Mouse (Mus musculus): ENCODE measurements around the gene Slc35f3. TPM values are rescaled to one million over a fixed set of nuclear protein-coding genes. Genes with fewer than 3 reads are reported as not detected.

Slc35f3 gene
- under 1 TPM in 1 of 4 experiments, not detected in 3; 0.31 TPM for total RNA-seq (2022)

- no peak for DNase-seq (ENCODE audit: low spot score in 2 of 2)
These were observed at the start of gene Slc35f3 for GRCm38 (mm10) chr8:126298296-126299093. Slc35f3 (plus strand) TSS chr8:126298558.

GRCm38 (mm10) chr8:126250486-126250885, 47.9 kb upstream of the Slc35f3 start:
- DNase-seq (ENCODE audit: low spot score in 2 of 2): no peak

GRCm38 (mm10) chr8:126256585-126257391, 41.6 kb upstream of the Slc35f3 start:
- DNase-seq (ENCODE audit: low spot score in 2 of 2): no peak

GRCm38 (mm10) chr8:126257392-126257681, 41.0 kb upstream of the Slc35f3 start:
- DNase-seq (ENCODE audit: low spot score in 2 of 2): no peak

- peak in 1 of 2 experiments; percentile 8 for DNase-seq (ENCODE audit: low spot score in 2 of 2)
These were observed 40.1 kb upstream of the Slc35f3 start for GRCm38 (mm10) chr8:126258175-126258781.

- DNase-seq (ENCODE audit: low spot score in 2 of 2): no peak
These were observed 33.2 kb upstream of the Slc35f3 start for GRCm38 (mm10) chr8:126265186-126265585.

GRCm38 (mm10) chr8:126267118-126267517, 31.2 kb upstream of the Slc35f3 start:
- DNase-seq (ENCODE audit: low spot score in 2 of 2): no peak

GRCm38 (mm10) chr8:126269733-126270132, 28.6 kb upstream of the Slc35f3 start:
- DNase-seq (ENCODE audit: low spot score in 2 of 2): no peak

- no peak for DNase-seq (ENCODE audit: low spot score in 2 of 2)
These were observed 25.9 kb upstream of the Slc35f3 start for GRCm38 (mm10) chr8:126272445-126272844.

GRCm38 (mm10) chr8:126273066-126273465, 25.3 kb upstream of the Slc35f3 start:
- DNase-seq (ENCODE audit: low spot score in 2 of 2): no peak

GRCm38 (mm10) chr8:126274866-126275360, 23.4 kb upstream of the Slc35f3 start:
- no peak for DNase-seq (ENCODE audit: low spot score in 2 of 2)

- DNase-seq (ENCODE audit: low spot score in 2 of 2): no peak
These were observed 22.5 kb upstream of the Slc35f3 start for GRCm38 (mm10) chr8:126275886-126276285.

GRCm38 (mm10) chr8:126291951-126292350, 6.4 kb upstream of the Slc35f3 start:
- DNase-seq (ENCODE audit: low spot score in 2 of 2): no peak

- DNase-seq (ENCODE audit: low spot score in 2 of 2): no peak
These were observed 993 bp upstream of the Slc35f3 start for GRCm38 (mm10) chr8:126297284-126297845.

GRCm38 (mm10) chr8:126299333-126299732, 975 bp downstream of the Slc35f3 start:
- DNase-seq (ENCODE audit: low spot score in 2 of 2): no peak

GRCm38 (mm10) chr8:126300350-126300749, 2.0 kb downstream of the Slc35f3 start:
- no peak for DNase-seq (ENCODE audit: low spot score in 2 of 2)

GRCm38 (mm10) chr8:126301580-126301979, 3.2 kb downstream of the Slc35f3 start:
- no peak for DNase-seq (ENCODE audit: low spot score in 2 of 2)

GRCm38 (mm10) chr8:126307164-126307563, 8.8 kb downstream of the Slc35f3 start:
- no peak for DNase-seq (ENCODE audit: low spot score in 2 of 2)

- no peak for DNase-seq (ENCODE audit: low spot score in 2 of 2)
These were observed 10.7 kb downstream of the Slc35f3 start for GRCm38 (mm10) chr8:126309015-126309414.

GRCm38 (mm10) chr8:126324931-126325330, 26.6 kb downstream of the Slc35f3 start:
- no peak for DNase-seq (ENCODE audit: low spot score in 2 of 2)

- no peak for DNase-seq (ENCODE audit: low spot score in 2 of 2)
These were observed 27.8 kb downstream of the Slc35f3 start for GRCm38 (mm10) chr8:126326136-126326535.

GRCm38 (mm10) chr8:126326731-126327130, 28.4 kb downstream of the Slc35f3 start:
- DNase-seq (ENCODE audit: low spot score in 2 of 2): no peak

Data from gastrocnemius, adult 8-10 months (tissue).